Mouse (Mus musculus) heart, adult 9 months (tissue): ENCODE data around the gene Tinf2.

Experiments used
- DNase-seq, 2 experiments: peaks; one replicate each; pipeline ENCODE4 v3.0.0; 2022; ENCODE audit warnings: low spot score in 2 of 2

Tinf2 gene

GRCm38 (mm10) chr14:55637795-55638194 lies 43.8 kb downstream of the Tinf2 start, which contains the start of gene Gm49378:
TSS of gene Gm49378 (minus strand) at chr14:55637895.
- no peak for DNase-seq

GRCm38 (mm10) chr14:55635523-55636007 lies 46.1 kb downstream of the Tinf2 start, which contains the start of gene Ipo4:
TSS of gene Ipo4 (minus strand) at chr14:55635957.
- DNase-seq = peak; percentile 86 to 89

GRCm38 (mm10) chr14:55634874-55635522 lies 46.6 kb downstream of the Tinf2 start:
- DNase-seq = peak; percentile 34 to 37

- DNase-seq = peak; percentile 36 to 41
These were observed 52.3 kb downstream of the Tinf2 start for GRCm38 (mm10) chr14:55629312-55629711.

- no peak for DNase-seq
These were observed 53.4 kb downstream of the Tinf2 start for GRCm38 (mm10) chr14:55628077-55628827.
